Mouse (Mus musculus) heart, adult 8-10 months (tissue): ENCODE results near the gene Rnps1. TPM values are rescaled to one million over a fixed set of nuclear protein-coding genes. Genes with fewer than 3 reads are reported as not detected.
A peak's percentile ranks its signal among the peaks of the same experiment; 100 is the strongest.
"Not testable (repeated sequence)": the region's sequence is repeated elsewhere in the genome, so short reads cannot be mapped to it uniquely, and the experiment has no call there.

Source experiments
- DNase-seq: peaks from one replicate; pipeline ENCODE4 v3.0.0; 2022; ENCODE audit warnings: low spot score
- total RNA-seq, 4 experiments: library from RNA; stranded (reverse); gene quantifications; 2 replicates each; pipeline ENCODE4 v1.2.4; 2022

Gene Rnps1
- 10 to 100 TPM; 59.7 to 61.4 (median 60.7) TPM for total RNA-seq

- peak; percentile 90 for DNase-seq
Observed at GRCm38 (mm10) chr17:24414230-24414976, at the start of gene Rnps1. Rnps1 (plus strand) TSS chr17:24414565.

- DNase-seq = no peak
Observed at GRCm38 (mm10) chr17:24365863-24366262, 48.5 kb upstream of the Rnps1 start.

GRCm38 (mm10) chr17:24375094-24375712, 39.2 kb upstream of the Rnps1 start:
- DNase-seq = no peak

GRCm38 (mm10) chr17:24375886-24376285, 38.5 kb upstream of the Rnps1 start:
- DNase-seq = no peak

GRCm38 (mm10) chr17:24378496-24378895, 35.9 kb upstream of the Rnps1 start:
- no peak for DNase-seq

GRCm38 (mm10) chr17:24383789-24384188, 30.6 kb upstream of the Rnps1 start:
- no peak for DNase-seq

- DNase-seq = no peak
Observed at GRCm38 (mm10) chr17:24388711-24389110, 25.7 kb upstream of the Rnps1 start.

- peak; percentile 35 for DNase-seq
Observed at GRCm38 (mm10) chr17:24389865-24390264, 24.5 kb upstream of the Rnps1 start.

- no peak for DNase-seq
Observed at GRCm38 (mm10) chr17:24391149-24391548, 23.2 kb upstream of the Rnps1 start.

GRCm38 (mm10) chr17:24393527-24393926, 20.8 kb upstream of the Rnps1 start:
- no peak for DNase-seq

- DNase-seq = no peak
Observed at GRCm38 (mm10) chr17:24394456-24394855, 19.9 kb upstream of the Rnps1 start.

GRCm38 (mm10) chr17:24402371-24402770, 12.0 kb upstream of the Rnps1 start:
- no peak for DNase-seq

GRCm38 (mm10) chr17:24407116-24407803, 7.1 kb upstream of the Rnps1 start:
- no peak for DNase-seq

GRCm38 (mm10) chr17:24413557-24414211, 681 bp upstream of the Rnps1 start:
- no peak for DNase-seq

GRCm38 (mm10) chr17:24415011-24415410, 646 bp downstream of the Rnps1 start:
- DNase-seq = no peak

- no peak for DNase-seq
Observed at GRCm38 (mm10) chr17:24416051-24416652, 1.8 kb downstream of the Rnps1 start.

GRCm38 (mm10) chr17:24423114-24423513, 8.7 kb downstream of the Rnps1 start:
- no peak for DNase-seq

- no peak for DNase-seq
Observed at GRCm38 (mm10) chr17:24424489-24424888, 10.1 kb downstream of the Rnps1 start.

GRCm38 (mm10) chr17:24425326-24425725, 11.0 kb downstream of the Rnps1 start:
- DNase-seq = not testable (repeated sequence)

GRCm38 (mm10) chr17:24425905-24426304, 11.5 kb downstream of the Rnps1 start:
- no peak for DNase-seq

GRCm38 (mm10) chr17:24426471-24427169, 12.3 kb downstream of the Rnps1 start, which contains the start of gene Eci1:
Eci1 (plus strand) TSS chr17:24426641.
- peak; percentile 95 for DNase-seq
